8 mouse cellular contexts compared by ENCODE assay signal in the genomic region with DNA sequence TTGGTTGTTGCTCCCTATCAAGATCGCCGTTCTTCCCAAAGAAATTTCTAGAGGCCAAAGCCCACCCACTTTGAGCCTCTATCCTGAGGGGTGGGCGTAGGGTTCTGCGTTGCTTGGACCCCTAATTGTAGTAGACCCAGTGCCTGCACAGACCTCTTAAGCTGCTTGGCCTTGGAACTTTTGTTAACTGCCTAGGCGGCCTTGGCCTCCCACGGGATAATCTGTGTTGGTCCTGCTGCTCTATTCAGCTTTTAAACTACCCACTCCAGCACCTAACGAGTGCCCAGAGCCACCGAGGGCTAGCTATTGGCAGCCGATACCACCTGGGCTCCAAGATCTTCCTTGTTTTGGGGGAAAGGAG. TPM values are rescaled to one million over a fixed set of nuclear protein-coding genes. Genes with fewer than 3 reads are reported as not detected.
A peak's percentile ranks its signal among the peaks of the same experiment; 100 is the strongest.
DNase-seq lines count a peak whose midpoint lies in the region; ATAC-seq lines count a peak whose summit lies in the region.

No protein-coding gene starts in this region.

- H3K27me3 ChIP-seq in kidney, embryonic 15.5 days, result no peaks in the 10 kb centered on the region
- H3K27me3 ChIP-seq in embryonic facial prominence, embryonic 12.5 days, result peaks cover 4% of the 10 kb centered on the region
- peaks cover 27% of the 10 kb centered on the region for H3K27me3 ChIP-seq in hindbrain, embryonic 15.5 days
- peaks cover 27% of the 10 kb centered on the region for H3K27me3 ChIP-seq in midbrain, embryonic 16.5 days (ENCODE audit: control insufficient read depth, insufficient read depth, low read depth, low read length)

- no peak for DNase-seq in kidney, adult 18-20 months
- no peak for DNase-seq in yolk sac, embryonic 10.5 days (ENCODE audit: low spot score)
- no peak for DNase-seq in left cerebral cortex, adult 9 months (ENCODE audit: low spot score in 2 of 2)
- no peak for DNase-seq in kidney, postnatal 14 days

- peak overlapping the region; percentile 79 for H3K27ac ChIP-seq in kidney, embryonic 15.5 days
- H3K27ac ChIP-seq in embryonic facial prominence, embryonic 12.5 days, result 0 out of 2 replicates have a peak overlapping the region, but pooled peaks have one; percentile 32
- H3K27ac ChIP-seq in hindbrain, embryonic 15.5 days (replicated peaks), result no peak overlapping the region
- no peak overlapping the region for H3K27ac ChIP-seq in midbrain, embryonic 16.5 days (ENCODE audit: low read length)

- H3K9ac ChIP-seq in kidney, embryonic 15.5 days, result peak overlapping the region; percentile 47; the same call in 1 of the 2 replicates
- no peak overlapping the region for H3K9ac ChIP-seq in embryonic facial prominence, embryonic 12.5 days
- 0 out of 2 replicates have a peak overlapping the region, but pooled peaks have one; percentile 32 for H3K9ac ChIP-seq in hindbrain, embryonic 15.5 days
- H3K9ac ChIP-seq in midbrain, embryonic 16.5 days (ENCODE audit: low read depth, low read length), result no peak overlapping the region

- H3K36me3 ChIP-seq in kidney, embryonic 15.5 days, result no peaks in the 10 kb centered on the region
- no peaks in the 10 kb centered on the region for H3K36me3 ChIP-seq in embryonic facial prominence, embryonic 12.5 days
- no peaks in the 10 kb centered on the region for H3K36me3 ChIP-seq in hindbrain, embryonic 15.5 days
- H3K36me3 ChIP-seq in midbrain, embryonic 16.5 days (ENCODE audit: control insufficient read depth, insufficient read depth, low read length), result no peaks in the 10 kb centered on the region

- H3K4me2 ChIP-seq in kidney, embryonic 15.5 days, result peak overlapping the region; percentile 76
- peak overlapping the region; percentile 54 for H3K4me2 ChIP-seq in embryonic facial prominence, embryonic 12.5 days (replicated peaks)
- peak overlapping the region; percentile 52 for H3K4me2 ChIP-seq in hindbrain, embryonic 15.5 days
- peak overlapping the region; percentile 49 for H3K4me2 ChIP-seq in midbrain, embryonic 16.5 days (ENCODE audit: low read length)

- H3K4me1 ChIP-seq in kidney, embryonic 15.5 days, result peaks cover 39% of the 10 kb centered on the region
- peaks cover 12% of the 10 kb centered on the region; the same call in 1 of the 2 replicates for H3K4me1 ChIP-seq in embryonic facial prominence, embryonic 12.5 days
- H3K4me1 ChIP-seq in hindbrain, embryonic 15.5 days (replicated peaks), result peaks cover 31% of the 10 kb centered on the region
- H3K4me1 ChIP-seq in midbrain, embryonic 16.5 days (ENCODE audit: control insufficient read depth, insufficient read depth, low read length), result peaks cover 16% of the 10 kb centered on the region; the same call in 1 of the 2 replicates

- no peaks in the 10 kb centered on the region for H3K9me3 ChIP-seq in kidney, embryonic 15.5 days (replicated peaks)
- no peaks in the 10 kb centered on the region for H3K9me3 ChIP-seq in embryonic facial prominence, embryonic 12.5 days
- no peaks in the 10 kb centered on the region for H3K9me3 ChIP-seq in hindbrain, embryonic 15.5 days
- H3K9me3 ChIP-seq in midbrain, embryonic 16.5 days (replicated peaks; ENCODE audit: control insufficient read depth, low read length, poor library complexity, severe bottlenecking), result no peaks in the 10 kb centered on the region

- WGBS in kidney, embryonic 15.5 days, result 23% methylated on average over 9 of the region's 9 CpGs
- 12% methylated on average over 9 of the region's 9 CpGs for WGBS in embryonic facial prominence, embryonic 12.5 days
- 11% methylated on average over 9 of the region's 9 CpGs for WGBS in hindbrain, embryonic 15.5 days
- 8% methylated on average over 9 of the region's 9 CpGs for WGBS in midbrain, embryonic 16.5 days

- ATAC-seq in kidney, embryonic 15.5 days (replicated peaks; ENCODE audit: low FRiP score), result no peak
- no peak for ATAC-seq in embryonic facial prominence, embryonic 12.5 days (ENCODE audit: insufficient number of reproducible peaks, insufficient read depth, low FRiP score, low TSS enrichment)
- ATAC-seq in hindbrain, embryonic 15.5 days (ENCODE audit: low FRiP score, low read depth), result no peak
- ATAC-seq in midbrain, embryonic 16.5 days, result no peak

- peak overlapping the region; percentile 46 for H3K4me3 ChIP-seq in kidney, embryonic 15.5 days (replicated peaks)
- H3K4me3 ChIP-seq in embryonic facial prominence, embryonic 12.5 days, result peak overlapping the region; percentile 32
- no peak overlapping the region for H3K4me3 ChIP-seq in hindbrain, embryonic 15.5 days
- no peak overlapping the region; the same call in 1 of the 2 replicates for H3K4me3 ChIP-seq in midbrain, embryonic 16.5 days (ENCODE audit: low read depth, low read length)

RNA-seq across cellular contexts. Expression of a gene that starts 3.5 kb away (rescaled TPM):
- polyA plus RNA-seq in kidney, embryonic 15.5 days (2015; fragmentation: Nextera tagmentation; extraction: Ambion mirVana), result 5.0 and 5.5 TPM in 2 replicates
- polyA plus RNA-seq in embryonic facial prominence, embryonic 12.5 days (2016; fragmentation: Nextera tagmentation; extraction: Ambion mirVana), result 4.0 and 4.2 TPM in 2 replicates
- 3.7 and 3.9 TPM in 2 replicates for polyA plus RNA-seq in hindbrain, embryonic 15.5 days (2015; fragmentation: Nextera tagmentation; extraction: Ambion mirVana)
- 4.1 and 4.2 TPM in 2 replicates for polyA plus RNA-seq in midbrain, embryonic 16.5 days (2015; fragmentation: Nextera tagmentation; extraction: Ambion mirVana)

RNA-seq across cellular contexts. Expression of a gene that starts 11.1 kb away (rescaled TPM):
- 19.4 and 25.3 TPM in 2 replicates for polyA plus RNA-seq in kidney, embryonic 15.5 days (2015; fragmentation: Nextera tagmentation; extraction: Ambion mirVana)
- 9.7 and 11.2 TPM in 2 replicates for polyA plus RNA-seq in embryonic facial prominence, embryonic 12.5 days (2016; fragmentation: Nextera tagmentation; extraction: Ambion mirVana)
- polyA plus RNA-seq in hindbrain, embryonic 15.5 days (2015; fragmentation: Nextera tagmentation; extraction: Ambion mirVana), result 11.1 and 13.3 TPM in 2 replicates
- 11.6 and 13.0 TPM in 2 replicates for polyA plus RNA-seq in midbrain, embryonic 16.5 days (2015; fragmentation: Nextera tagmentation; extraction: Ambion mirVana)

RNA-seq across cellular contexts. Expression of a gene that starts 11.1 kb away (rescaled TPM):
- 6.2 and 6.4 TPM in 2 replicates for polyA plus RNA-seq in kidney, embryonic 15.5 days (2015; fragmentation: Nextera tagmentation; extraction: Ambion mirVana)
- polyA plus RNA-seq in embryonic facial prominence, embryonic 12.5 days (2016; fragmentation: Nextera tagmentation; extraction: Ambion mirVana), result 3.9 and 4.2 TPM in 2 replicates
- polyA plus RNA-seq in hindbrain, embryonic 15.5 days (2015; fragmentation: Nextera tagmentation; extraction: Ambion mirVana), result 3.7 and 4.4 TPM in 2 replicates
- 2.8 and 3.6 TPM in 2 replicates for polyA plus RNA-seq in midbrain, embryonic 16.5 days (2015; fragmentation: Nextera tagmentation; extraction: Ambion mirVana)

RNA-seq across cellular contexts. Expression of a gene that starts 19.7 kb away (rescaled TPM):
- 9.2 and 10.7 TPM in 2 replicates for polyA plus RNA-seq in kidney, embryonic 15.5 days (2015; fragmentation: Nextera tagmentation; extraction: Ambion mirVana)
- 13.5 and 13.8 TPM in 2 replicates for polyA plus RNA-seq in embryonic facial prominence, embryonic 12.5 days (2016; fragmentation: Nextera tagmentation; extraction: Ambion mirVana)
- 23.5 and 28.4 TPM in 2 replicates for polyA plus RNA-seq in hindbrain, embryonic 15.5 days (2015; fragmentation: Nextera tagmentation; extraction: Ambion mirVana)
- polyA plus RNA-seq in midbrain, embryonic 16.5 days (2015; fragmentation: Nextera tagmentation; extraction: Ambion mirVana), result 29.9 and 37.0 TPM in 2 replicates

RNA-seq across cellular contexts. Expression of a gene that starts 58.4 kb away (rescaled TPM):
- polyA plus RNA-seq in kidney, embryonic 15.5 days (2015; fragmentation: Nextera tagmentation; extraction: Ambion mirVana), result 2.2 and 3.8 TPM in 2 replicates
- 0.97 and 1.8 TPM in 2 replicates for polyA plus RNA-seq in embryonic facial prominence, embryonic 12.5 days (2016; fragmentation: Nextera tagmentation; extraction: Ambion mirVana)
- polyA plus RNA-seq in hindbrain, embryonic 15.5 days (2015; fragmentation: Nextera tagmentation; extraction: Ambion mirVana), result 7.0 and 7.8 TPM in 2 replicates
- polyA plus RNA-seq in midbrain, embryonic 16.5 days (2015; fragmentation: Nextera tagmentation; extraction: Ambion mirVana), result 5.7 and 6.3 TPM in 2 replicates

Comparison
In these comparisons a context has a peak if more than half of its experiments do, and no peak if none do; other contexts are left out.
1. H3K27ac ChIP-seq: peak in kidney, embryonic 15.5 days (single experiment) and embryonic facial prominence, embryonic 12.5 days (single experiment); none in hindbrain, embryonic 15.5 days (single experiment) and midbrain, embryonic 16.5 days (single experiment).
2. H3K4me3 ChIP-seq: peak in kidney, embryonic 15.5 days (single experiment) and embryonic facial prominence, embryonic 12.5 days (single experiment); none in hindbrain, embryonic 15.5 days (single experiment) and midbrain, embryonic 16.5 days (single experiment).
3. H3K9ac ChIP-seq: peak in kidney, embryonic 15.5 days (single experiment) and hindbrain, embryonic 15.5 days (single experiment); none in embryonic facial prominence, embryonic 12.5 days (single experiment) and midbrain, embryonic 16.5 days (single experiment).
4. Peak in every context shown above with its lines, with median percentiles within 50 percentile points of each other: H3K4me2 ChIP-seq.